Mouse (Mus musculus) stomach, embryonic 16.5 days (tissue): Measurements from ENCODE around the gene Prdm10. TPM values are rescaled to one million over a fixed set of nuclear protein-coding genes. Genes with fewer than 3 reads are reported as not detected.

Source experiments
- ATAC-seq: fragments of 200-750 bp; cut with Nextera tagmentation; 2 replicates; pipeline ENCODE4 v1.8.0; 2017; ENCODE audit warnings: moderate number of reproducible peaks, moderate TSS enrichment; ENCODE audit not compliant: insufficient read depth, low FRiP score
- H3K27ac ChIP-seq: fragments of 300-500 bp; sonication (generic); 2 replicates; pipeline ENCODE4 v1.5.1; 2014; ENCODE audit warnings: low read length
- H3K27me3 ChIP-seq: fragments of 300-500 bp; sonication (generic); 2 replicates; pipeline ENCODE4 v1.6.1; 2014; ENCODE audit warnings: low read length, control low read depth, mixed read lengths; ENCODE audit not compliant: control insufficient read depth, insufficient read depth
- H3K36me3 ChIP-seq: fragments of 300-500 bp; sonication (generic); 2 replicates; pipeline ENCODE4 v1.6.1; 2014; ENCODE audit warnings: low read length; ENCODE audit not compliant: control insufficient read depth, insufficient read depth
- H3K4me1 ChIP-seq: fragments of 300-500 bp; sonication (generic); 2 replicates; pipeline ENCODE4 v1.6.1; 2014; ENCODE audit warnings: low read length, control low read depth, mixed read lengths; ENCODE audit not compliant: control insufficient read depth, insufficient read depth
- H3K4me2 ChIP-seq: fragments of 300-500 bp; sonication (generic); 2 replicates; pipeline ENCODE4 v1.6.1; 2014; ENCODE audit warnings: low read depth, low read length, mixed read lengths
- H3K4me3 ChIP-seq: fragments of 300-500 bp; sonication (generic); replicated peaks from 2 replicates; pipeline ENCODE4 v1.5.1; 2014; ENCODE audit warnings: mild to moderate bottlenecking, low read length
- H3K9ac ChIP-seq: fragments of 300-500 bp; sonication (generic); 2 replicates; pipeline ENCODE4 v1.6.1; 2014; ENCODE audit warnings: low read length
- H3K9me3 ChIP-seq: fragments of 300-500 bp; sonication (generic); replicated peaks from 2 replicates; pipeline ENCODE4 v1.6.1; 2016; ENCODE audit warnings: low read length, control low read depth; ENCODE audit not compliant: control insufficient read depth
- WGBS: fragments of 180-500 bp; shearing (Covaris S2); extraction: QIAGEN DNeasy Blood & Tissue Kit; methylation state at CpG from one replicate; pipeline ENCODE4 v1.1.7; 2014; 5-methylcytosine and 5-hydroxymethylcytosine counted together
- polyA plus RNA-seq: library from polyadenylated mRNA; unstranded; fragments of >200 nt; fragmentation: Nextera tagmentation; extraction: Ambion mirVana; gene quantifications from 2 replicates; pipeline ENCODE4 v1.2.1, GENCODE M21; 2015

Gene Prdm10
- polyA plus RNA-seq, 1 experiment from 2014 or later = 4.8 TPM

GRCm38 (mm10) chr9:31428971-31429370 lies 148.6 kb downstream of the Prdm10 start:
- no peak for ATAC-seq
- Histone ChIP-seq H3K36me3 (no peaks in the 10 kb centered on the region), H3K9me3 (no peaks in the 10 kb centered on the region), H3K4me1 (no peaks in the 10 kb centered on the region), H3K27me3 (no peaks in the 10 kb centered on the region), H3K9ac (no peak overlapping the region), H3K4me2 (no peak overlapping the region), H3K4me3 (no peak overlapping the region), H3K27ac (no peak overlapping the region)
- WGBS = 84% methylated on average over 7 of the region's 7 CpGs

DNA sequence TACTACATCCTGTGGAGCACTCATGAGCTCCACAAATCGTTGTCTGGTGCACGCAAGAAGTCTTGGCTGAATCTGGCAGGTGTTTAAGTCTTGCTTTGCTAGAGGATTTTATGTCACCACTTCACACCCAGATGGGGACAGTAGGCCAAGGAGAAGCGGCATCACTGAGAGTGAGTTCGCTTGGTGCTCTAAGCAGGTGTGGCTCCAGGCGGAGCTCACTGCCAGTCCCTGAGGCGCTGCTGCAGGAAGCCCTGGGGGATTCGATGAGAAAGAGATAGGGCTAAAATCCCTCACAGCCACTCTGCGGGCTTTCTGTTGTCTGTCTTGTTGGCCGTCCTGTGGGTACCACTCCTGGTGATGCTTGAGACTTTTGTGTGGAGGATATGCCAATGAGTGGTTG lies 149.7 kb downstream of the Prdm10 start:
- Histone ChIP-seq H3K4me3 (no peak overlapping the region), H3K4me1 (no peaks in the 10 kb centered on the region), H3K36me3 (no peaks in the 10 kb centered on the region), H3K27ac (no peak overlapping the region), H3K9me3 (no peaks in the 10 kb centered on the region), H3K4me2 (no peak overlapping the region), H3K27me3 (no peaks in the 10 kb centered on the region), H3K9ac (no peak overlapping the region)
- no peak for ATAC-seq
- 70% methylated on average over 9 of the region's 9 CpGs for WGBS

Other genes starting within 250 kb of the Prdm10 start
- 4.8 and 5.8 TPM in 2 replicates for gene Zbtb44, start 249.9 kb upstream of the Prdm10 start, polyA plus RNA-seq
- gene St14, start 148.7 kb upstream of the Prdm10 start, polyA plus RNA-seq = 77.9 and 96.3 TPM in 2 replicates
- 326 and 359 TPM in 2 replicates for gene Aplp2, start 68.7 kb upstream of the Prdm10 start, polyA plus RNA-seq
- gene Nfrkb, start 105.7 kb downstream of the Prdm10 start, polyA plus RNA-seq = 18.0 and 20.5 TPM in 2 replicates
- gene Tmem45b, start 183.9 kb downstream of the Prdm10 start, polyA plus RNA-seq = 31.9 and 40.1 TPM in 2 replicates